Mouse (Mus musculus): ENCODE results near the gene Cdh6.

Cdh6 gene

DNA sequence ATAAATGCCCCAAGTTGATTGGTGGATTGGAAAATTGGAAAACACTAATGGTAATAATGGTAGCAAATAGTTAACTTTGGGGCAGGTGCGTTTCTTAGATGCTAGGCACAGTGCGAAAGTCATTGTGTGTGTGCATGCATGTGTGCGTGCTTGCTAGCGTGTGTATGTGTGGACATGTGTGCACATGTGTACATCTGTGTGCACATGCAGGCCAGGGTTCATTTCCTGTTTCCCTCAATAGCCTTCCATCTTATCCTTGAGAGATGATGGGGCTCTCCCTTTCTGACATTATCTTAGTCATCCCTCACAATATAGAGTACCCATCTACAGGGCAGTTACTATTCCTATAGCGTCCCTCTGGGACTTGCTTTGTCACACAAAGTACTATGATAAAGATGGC lies 17.7 kb downstream of the Cdh6 start:
- DNase-seq: no peak

DNA sequence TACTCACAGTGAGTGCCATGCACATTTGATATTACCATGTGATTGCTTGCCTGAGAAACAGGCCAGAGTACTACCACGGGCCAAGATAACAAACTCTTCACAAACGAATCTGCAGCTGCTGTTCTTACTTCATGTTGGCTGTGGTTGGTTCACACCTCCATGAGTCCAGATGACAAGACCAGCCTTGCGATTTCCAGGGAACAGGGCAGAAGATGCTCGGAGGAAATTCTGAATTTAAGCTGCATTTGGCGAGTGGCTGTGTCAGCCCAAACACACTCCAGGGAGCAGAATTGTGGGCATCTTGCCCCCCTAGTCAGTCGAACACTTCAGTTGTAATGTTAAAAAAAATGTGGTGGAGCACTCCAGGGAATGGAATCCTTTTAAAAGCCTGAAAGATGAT lies 18.1 kb downstream of the Cdh6 start:
- no peak for DNase-seq

DNA sequence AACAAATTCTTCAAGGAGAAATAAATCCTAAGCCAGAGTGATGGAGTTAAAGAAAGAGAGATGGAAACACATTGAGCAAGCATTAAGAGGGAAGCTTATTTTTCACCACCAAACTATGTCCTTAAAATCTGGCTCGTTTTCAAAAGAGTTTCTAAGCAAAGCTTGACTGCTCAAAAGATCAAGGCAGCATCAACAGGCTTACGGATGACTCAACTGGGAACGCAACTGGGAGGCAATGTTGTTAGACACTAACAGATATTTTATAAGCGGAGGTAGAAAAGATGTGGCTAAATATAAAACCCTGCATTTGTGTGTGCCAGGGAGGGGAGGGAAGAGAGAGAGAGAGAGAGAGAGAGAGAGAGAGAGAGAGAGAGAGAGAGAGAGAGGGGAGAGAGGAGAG lies 31.5 kb downstream of the Cdh6 start:
- DNase-seq: no peak

DNA sequence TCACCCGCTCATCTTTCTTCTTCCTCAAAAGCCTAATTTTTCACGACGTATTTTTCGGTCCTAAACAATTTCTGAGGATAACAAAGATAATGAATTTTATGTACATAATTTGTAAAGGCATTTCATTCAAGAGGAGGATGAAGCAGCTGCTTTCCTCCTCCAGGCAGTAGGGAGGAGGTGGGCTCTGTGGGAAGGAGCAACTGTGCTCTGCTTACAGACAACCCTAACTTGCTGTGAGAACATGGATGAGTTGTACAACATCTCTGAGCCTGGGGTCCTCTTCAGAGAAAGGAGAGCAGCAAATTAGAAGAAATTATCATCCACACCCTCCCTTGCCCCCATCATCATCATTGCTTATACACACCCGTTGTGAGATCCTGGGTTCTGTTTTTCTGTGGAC lies 33.8 kb downstream of the Cdh6 start:
- no peak for DNase-seq

DNA sequence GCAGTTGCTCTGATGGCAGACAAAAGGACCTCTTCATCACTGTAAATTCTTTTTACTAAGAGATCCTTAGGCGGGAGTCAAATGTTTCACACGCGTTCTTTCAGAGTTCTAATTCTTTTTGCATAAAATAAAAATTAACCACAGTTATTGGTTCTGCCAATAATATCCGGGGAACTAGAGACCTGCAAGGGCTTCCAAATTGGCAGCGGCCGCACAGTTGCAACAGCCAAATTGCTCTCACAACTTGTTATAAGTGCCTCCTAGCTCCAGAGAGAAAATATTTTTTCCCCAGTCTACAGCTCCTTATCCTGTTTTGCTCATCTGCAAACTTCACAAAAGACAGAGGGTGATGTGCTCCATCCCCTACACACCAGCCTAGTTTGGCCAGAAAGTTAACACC lies 36.3 kb downstream of the Cdh6 start:
- peak; percentile 21 to 25 for DNase-seq

DNA sequence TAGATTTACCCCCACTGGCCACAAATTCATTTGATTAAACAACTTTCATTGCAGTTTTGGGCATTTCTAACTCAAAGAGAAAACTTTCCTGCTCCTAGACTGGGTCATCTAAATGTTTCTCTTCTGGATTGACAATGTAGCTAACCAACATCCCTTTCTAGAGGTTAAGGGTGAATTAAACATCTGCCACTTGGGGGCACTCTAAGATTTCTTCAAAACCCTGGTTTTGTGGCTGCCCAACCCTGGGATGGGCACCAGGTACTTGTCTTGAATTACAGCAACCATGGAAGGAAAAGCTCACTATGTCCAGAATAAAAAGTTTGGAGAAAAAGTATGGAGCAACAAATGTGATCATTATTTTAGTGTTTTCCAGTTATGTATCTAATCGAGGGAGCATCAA lies 39.4 kb downstream of the Cdh6 start:
- peak; percentile 68 to 73 for DNase-seq

DNA sequence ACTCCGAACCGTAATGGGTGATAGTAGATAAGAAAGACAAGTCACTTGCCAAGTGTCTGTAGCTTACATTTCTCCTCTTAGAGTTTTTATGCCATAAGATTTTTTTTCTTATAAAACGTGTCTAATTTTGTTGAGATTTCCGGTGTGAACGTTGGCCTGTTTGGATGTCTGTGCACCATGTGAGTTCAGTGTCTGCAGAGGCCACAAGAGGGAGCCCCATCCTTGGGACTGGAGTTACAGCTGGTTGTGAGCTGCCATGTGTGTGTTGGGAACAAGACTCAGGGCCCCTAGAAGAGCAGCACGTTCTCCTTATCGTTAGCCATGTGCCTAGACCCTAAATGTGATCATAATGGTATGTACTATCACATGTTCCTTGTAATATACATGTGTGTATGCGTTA lies 40.1 kb downstream of the Cdh6 start:
- DNase-seq: peak in 1 of 2 experiments; percentile 13

DNA sequence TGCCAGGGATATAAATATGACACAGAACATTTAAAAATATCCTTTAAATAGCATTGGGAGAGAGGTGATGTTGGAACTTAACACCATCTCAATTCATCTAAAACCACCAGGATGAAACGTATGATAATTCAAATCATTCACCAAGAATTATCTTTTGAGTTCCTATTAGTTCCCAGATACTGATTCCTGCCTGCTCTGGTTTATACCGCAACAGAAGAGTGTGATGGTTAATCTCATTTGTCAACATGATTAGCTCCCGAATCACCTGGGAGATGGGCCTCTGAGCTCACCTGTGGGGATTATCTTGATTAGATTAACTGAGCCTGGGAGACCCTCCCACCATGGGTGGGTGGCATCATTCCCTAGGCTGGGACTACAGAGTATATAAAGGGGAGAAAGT lies 41.0 kb downstream of the Cdh6 start:
- DNase-seq: no peak

DNA sequence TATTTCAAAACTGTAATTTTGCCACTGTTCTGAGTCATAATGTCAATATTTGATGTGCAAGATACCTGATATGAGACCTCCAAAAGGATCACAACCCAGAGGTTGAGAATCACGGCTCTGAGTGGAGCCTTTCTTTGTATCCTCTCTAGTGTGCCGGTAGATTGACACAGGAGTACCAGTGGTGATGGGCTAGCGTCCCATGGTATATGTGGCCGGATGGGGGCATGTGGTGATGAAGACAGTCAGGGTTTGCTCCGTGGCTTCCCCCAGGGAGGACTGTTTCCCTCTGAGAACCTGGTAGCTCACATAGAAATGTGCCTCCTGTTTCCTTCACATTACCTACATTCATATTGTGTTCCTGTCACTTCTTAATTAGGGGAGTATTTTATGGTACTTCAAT lies 43.2 kb downstream of the Cdh6 start:
- no peak for DNase-seq

DNA sequence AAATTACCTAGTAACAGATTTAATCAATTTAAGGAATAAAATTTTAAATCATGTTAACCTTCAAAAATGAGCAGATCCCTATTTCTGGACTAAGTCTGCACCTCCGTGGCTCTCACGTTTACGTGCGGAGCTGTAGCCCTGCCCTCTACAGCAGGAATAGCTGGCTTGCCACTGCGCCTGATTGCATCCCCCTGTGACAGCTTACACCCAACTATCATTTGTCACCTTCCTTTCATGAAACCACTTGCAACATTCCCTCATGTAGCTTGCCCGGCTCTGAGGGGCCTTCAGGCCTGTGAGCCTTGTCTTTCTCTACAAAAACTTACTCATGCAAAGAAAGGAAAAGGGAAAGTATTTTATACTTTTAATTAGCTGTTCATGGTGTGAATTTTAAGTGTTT lies 73.1 kb downstream of the Cdh6 start:
- DNase-seq: no peak

DNA sequence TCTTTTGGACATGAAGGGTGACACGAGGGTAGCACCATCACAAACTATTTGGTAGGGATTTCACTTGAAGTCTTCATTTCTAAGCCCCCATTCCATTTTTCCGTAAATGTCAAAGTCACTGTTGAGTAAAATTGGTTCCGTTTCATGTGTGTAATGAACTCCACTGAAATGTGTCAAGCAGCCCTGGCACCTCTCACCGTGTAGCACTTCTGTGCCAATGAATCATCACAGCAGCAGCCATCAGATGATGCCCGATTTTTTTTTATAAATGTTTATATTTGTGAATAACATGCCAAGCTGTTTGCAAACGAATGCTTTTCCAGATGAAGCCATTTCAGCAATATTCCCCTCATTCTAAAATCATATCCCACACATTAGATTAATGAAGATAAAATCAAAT lies 75.6 kb downstream of the Cdh6 start:
- DNase-seq: peak; percentile 20 to 30

DNA sequence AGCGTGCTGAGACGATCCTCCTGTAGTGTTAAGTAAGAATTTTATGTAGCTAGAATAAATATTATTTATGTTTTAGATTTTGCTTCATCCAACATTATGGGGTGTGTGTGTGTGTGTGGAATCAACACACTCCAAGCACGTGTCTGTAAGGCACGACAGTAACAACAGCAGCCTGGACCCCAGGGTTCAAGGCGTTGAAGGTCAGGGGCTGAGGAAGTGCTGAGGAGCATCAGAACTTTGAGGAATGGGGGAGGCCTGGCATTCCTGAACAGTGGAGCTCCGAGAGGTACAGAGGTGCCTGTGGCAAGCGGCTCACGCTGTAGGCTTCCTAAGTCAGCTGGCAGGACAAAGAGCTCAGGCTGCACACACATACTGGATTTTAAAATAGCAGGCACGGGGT lies 78.1 kb downstream of the Cdh6 start:
- DNase-seq: no peak

DNA sequence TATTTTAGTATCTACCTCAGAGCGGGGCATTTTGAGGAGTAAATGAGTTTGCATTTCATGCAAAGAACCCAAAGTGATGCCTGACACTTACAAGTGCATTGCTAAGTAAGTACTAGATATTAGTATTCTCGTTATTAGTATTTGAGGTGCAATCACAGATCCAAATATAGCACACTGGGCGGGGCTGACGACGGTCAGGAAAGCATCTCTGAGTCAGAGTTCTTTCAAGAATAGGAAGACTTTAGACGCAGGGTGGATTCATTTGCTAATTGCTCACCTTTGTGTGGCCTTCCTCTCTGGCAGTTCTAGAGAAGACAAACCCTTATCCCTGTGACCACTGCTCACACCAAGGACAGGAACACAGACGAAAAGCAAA lies 78.6 kb downstream of the Cdh6 start:
- no peak for DNase-seq

DNA sequence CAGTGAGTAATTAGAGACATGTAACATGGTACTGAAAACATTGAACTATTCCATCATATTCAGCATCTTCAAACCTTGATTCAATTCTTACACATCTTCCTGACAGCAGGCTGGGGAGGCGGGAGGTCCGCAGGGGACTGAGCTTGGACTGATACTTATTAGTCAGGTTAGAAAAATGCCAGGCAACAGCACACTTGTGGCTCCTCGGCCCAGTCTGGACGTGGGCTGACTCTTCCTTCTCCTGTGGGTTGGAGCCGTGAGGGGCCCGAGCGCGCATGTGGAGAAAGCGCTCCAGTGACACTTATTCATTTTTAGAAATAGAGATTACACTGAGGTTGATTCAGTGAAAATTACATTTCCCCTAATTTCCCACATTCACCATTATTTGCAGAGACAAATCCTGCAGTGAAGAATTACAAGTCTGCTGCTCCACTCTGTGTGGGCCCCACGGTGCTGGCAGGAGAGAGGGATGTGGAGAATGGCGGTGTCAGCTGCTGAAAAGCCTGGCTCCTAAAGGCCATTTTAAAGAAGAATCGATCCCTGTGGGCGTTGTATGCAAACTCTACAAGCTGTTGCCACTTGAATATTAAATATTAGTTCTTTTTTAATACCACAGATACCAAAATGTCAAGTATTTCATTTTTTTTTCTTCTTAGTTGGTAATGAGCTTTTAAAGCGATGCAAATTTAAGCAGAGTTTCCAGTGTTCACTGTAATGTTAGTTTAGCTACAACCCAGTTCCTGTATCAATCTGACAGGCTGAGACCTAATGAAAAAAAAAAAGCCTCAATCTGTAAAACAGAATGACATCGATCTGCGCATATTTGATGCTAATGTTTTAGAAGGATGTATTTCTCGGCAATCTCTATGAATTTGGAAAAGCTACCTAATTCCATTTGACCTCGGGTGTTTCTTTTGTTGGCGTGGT lies 79.3 kb downstream of the Cdh6 start:
- DNase-seq: no peak

DNA sequence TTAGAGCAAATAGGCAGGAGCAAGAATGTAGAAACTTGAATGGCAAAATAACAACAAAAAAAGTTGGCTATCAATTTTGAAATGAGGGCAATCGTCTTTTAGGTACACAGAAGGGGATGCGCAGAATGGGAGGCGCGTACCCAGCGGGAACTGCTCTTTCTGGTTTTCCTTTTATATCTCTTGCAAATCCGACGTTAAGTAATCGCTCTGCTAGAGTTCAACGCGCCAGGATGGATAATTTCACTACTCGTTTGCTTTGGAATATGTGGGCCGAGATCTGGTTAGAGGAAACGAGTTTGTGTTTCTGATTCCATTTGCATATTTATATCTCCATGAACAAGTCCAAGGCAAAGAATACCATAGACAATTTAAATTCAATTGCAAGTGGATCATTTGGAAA lies 81.4 kb downstream of the Cdh6 start:
- DNase-seq: no peak

DNA sequence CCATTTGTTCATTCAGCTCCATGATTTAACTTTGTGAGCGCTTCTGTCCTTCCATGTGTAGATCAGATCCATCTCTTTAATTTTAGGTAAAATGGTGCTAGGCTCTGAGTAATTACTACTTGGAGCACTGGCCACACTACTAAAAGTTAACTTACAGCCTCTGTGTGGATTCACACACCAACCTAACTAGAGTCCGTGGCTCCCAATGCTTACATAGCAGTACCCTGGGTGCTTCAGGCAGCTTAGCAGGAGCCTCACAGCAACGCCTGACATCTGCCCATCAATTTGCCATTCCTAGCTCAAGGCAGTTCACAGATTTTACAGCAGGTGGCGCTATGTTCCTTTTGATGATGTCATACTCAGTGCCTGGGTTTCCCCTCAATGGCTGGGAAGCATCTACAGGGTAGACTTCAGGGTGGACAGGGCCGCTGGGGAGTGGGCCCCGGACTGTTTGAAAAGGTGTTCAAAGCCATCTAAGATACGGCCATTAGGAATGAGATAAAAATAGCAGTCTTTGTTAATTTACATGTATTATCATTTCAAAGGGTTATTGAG lies 84.9 kb downstream of the Cdh6 start:
- peak; percentile 69 to 81 for DNase-seq

DNA sequence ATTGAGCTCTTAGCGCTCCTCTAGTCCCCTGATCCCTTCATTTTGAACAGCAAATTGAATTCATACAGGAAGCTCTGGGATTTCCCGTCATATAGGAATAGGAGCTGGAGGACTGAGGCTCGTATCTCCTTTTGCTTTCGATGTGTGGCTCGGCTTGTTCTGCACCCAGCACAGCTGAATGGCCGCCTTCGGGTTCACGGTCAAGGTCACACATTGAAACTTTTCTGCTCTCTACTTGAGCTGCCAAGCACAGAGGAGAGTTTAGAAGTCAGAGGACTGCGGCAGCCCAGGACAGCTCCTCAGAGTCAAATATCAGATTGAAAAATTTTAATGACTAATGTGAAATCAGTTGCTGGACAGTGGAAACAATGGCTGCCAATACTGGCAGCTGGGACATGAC lies 88.7 kb downstream of the Cdh6 start:
- DNase-seq: no peak

DNA sequence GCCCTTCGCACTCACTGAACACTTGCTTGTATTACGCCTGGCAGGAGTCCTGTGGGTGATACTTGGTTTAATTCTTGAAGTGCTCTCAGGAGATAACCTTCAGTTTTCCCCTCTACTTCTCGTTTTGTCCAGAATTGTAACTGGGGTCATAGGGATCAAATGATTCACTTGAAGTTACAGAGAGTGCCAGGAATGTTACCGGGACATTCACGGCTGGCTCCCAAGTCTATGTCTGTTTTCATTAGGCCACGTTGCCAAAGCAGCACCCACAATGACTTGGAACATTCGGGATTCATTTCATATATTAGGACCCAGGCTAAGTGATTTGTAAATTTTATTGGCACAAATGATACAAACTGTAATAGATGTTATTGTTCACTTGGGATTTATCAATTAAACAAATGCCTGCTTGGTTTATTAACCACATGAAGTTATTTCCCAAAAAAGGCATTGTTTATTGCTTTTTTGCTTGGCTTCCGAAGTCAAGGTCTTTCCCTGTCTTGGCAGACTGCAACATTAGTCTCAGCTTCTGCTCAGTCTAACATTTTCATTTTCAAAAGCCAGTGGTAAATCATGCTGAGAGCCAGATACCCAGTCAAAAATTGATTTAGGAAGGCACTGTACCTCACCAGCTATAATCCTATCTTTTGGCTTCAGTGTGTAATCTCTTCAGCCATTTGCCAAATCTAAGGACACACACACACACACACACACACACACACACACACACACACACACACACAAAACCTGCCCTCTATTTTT lies 96.4 kb downstream of the Cdh6 start:
- DNase-seq: peak; percentile 22 to 24

DNA sequence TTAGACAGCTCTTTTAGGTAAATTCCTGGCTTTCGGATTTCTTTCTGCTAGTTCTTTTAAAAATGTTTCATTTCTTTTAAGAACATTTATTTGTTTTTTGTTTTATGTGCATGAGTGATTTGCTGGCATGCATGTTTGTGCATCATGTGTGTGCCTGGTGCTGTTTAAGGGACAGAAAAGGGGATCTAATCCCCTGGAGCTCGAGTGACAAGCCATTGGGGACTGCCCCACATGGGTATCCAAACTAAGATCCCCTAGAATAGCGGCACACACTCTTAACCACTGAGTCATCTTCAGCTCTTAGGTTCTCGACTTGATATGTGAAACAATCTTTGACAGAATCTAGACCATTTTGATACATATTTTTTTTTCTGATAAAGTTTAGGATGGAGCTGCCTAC lies 99.4 kb downstream of the Cdh6 start:
- DNase-seq: no peak

DNA sequence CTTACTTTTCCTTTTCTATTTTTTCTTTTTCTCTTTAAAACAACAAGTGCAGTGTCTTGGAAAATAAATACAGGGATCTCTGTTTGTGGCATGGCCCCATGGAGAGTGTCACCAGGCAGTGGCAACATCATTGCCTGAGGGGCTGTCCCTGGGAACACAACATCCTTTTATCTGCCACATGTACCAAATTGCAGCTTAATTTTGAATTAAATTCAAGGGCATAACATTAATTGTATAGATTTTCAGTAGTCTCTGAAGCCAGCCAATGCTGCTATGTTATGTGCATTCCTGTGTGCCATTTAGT lies 105.3 kb downstream of the Cdh6 start:
- DNase-seq: no peak

DNA sequence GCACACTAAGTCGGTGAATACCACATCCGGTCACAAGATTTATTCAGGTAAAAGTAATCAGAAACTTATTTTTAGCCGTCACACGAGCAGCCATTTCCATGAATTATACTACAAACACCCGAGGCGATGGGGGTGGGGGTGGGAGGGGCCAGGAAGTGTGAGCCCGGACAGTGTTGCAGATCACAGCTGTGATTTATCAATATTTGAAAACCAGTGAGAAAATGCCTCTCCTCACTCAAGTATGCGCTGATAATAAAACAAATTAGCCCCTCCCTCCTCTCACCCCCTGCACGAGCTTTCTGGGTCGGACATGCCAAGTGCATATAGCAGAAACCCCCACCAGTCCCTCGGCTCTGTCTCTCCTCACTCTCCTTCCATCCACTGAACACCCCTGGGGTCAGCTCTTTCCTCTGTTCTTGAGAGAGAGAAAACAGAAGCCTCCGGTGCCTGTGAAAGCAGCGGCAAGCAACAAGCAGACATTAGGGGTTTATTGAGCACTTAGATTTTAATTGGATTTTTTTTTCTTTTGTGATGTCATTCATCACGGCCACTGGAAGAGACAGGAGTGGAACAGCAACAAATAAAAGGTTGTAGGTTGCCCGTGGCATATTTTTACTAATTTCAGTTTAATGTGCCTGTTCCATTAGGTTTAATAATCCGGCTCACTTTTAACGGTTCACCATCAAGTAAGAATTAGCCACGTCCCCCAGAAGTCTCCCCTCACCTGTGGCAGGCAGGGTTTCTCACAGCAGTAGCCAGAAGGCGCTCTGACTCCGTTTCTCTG lies 105.9 kb downstream of the Cdh6 start:
- no peak for DNase-seq

DNA sequence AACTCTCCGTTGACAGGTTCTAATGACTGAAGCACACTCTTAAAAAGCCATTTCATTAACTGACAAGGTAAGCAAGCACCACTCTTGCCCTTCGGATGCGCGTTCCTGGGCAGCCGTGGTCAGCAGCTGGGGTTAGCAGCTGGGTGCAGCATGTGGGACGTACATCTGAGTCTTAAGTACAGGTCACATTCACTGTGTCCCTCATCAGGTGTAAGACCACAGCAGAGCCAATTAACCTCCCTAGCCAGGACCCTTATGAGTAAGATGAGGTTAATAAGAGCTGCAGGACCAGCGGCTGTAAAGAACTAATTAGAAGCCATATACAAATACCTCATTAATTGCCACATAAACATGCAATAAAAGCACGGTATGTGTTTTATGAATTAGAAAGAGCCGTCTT lies 106.7 kb downstream of the Cdh6 start:
- DNase-seq: no peak

DNA sequence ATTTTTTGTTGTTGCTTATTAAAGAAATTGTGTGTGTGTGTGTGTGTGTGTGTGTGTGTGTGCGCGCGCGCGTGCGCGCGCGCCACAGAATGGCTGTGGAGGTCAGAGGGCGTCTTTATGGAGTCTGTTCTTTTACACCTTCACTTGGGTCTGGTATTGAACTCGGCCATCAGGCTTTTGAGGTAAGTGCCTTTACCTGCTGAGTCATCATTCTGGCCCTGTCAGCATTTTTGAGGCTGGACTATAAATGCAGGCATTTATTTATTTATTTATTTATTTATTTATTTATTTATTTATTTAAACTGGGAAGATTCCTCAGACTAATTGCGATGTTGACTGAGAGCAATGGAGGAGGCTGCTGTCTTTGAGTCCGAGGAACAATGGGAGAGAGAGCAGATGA lies 109.8 kb downstream of the Cdh6 start:
- no peak for DNase-seq
